Mouse (Mus musculus) central nervous system, embryonic 11.5 days (tissue): ENCODE measurements around the gene Ifi207. TPM values are rescaled to one million over a fixed set of nuclear protein-coding genes. Genes with fewer than 3 reads are reported as not detected.

Experiments
- polyA plus RNA-seq: library from polyadenylated mRNA; depleted of rRNA; stranded (reverse); fragments of >200 nt; gene quantifications from 2 replicates; pipeline ENCODE4 v1.2.3, GENCODE M21; 2012; rRNA removed

Gene Ifi207
- polyA plus RNA-seq = 0.54 and 0.88 TPM in 2 replicates

DNA sequence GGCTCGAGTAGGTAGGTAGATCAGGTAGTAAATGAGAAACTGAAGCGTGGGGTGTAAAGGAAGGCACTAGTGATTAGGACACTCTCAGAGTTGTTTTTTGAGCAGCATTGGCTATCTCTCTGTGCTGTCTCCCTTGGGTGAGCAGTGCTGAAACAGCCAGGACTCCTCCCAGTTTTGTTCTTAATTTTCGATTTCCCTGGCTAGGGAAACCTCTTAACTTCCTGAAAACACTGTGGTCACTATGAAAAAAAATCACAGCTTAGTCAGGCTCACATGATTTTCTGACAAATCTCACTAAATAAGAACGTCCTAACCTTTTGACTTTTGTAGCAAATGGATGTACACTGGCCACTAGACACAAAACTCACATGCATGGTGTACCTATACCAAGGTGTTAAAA lies at the start of gene Ifi207:
Gene Ifi207 (minus strand): TSS at position 92 of the 400 bp plus-strand sequence.

GRCm38 (mm10) chr1:173766848-173767617 lies 25.5 kb upstream of the Ifi207 start, which contains the start of gene Ifi204:
Gene Ifi204 (minus strand): TSS chr1:173766943.

GRCm38 (mm10) chr1:173673458-173674097 lies 68.0 kb downstream of the Ifi207 start, which contains the start of gene Ifi208:
Gene Ifi208 (plus strand): TSS chr1:173673675.

Other genes with a start within 250 kb of the Ifi207 start
- gene Ifi214, start 205.8 kb downstream of the Ifi207 start, polyA plus RNA-seq = not detected in 2 replicates
- not detected in 2 replicates for gene Ifi213, start 142.5 kb downstream of the Ifi207 start, polyA plus RNA-seq
- gene Ifi209, start 110.8 kb downstream of the Ifi207 start, polyA plus RNA-seq = 0.04 and 0.10 TPM in 2 replicates
- 0.02 TPM in 2 replicates for gene Ifi208, start 68.1 kb downstream of the Ifi207 start, polyA plus RNA-seq
- 0.83 and 1.1 TPM in 2 replicates for gene Ifi204, start 25.2 kb upstream of the Ifi207 start, polyA plus RNA-seq
- gene Ifi211, start 171.3 kb upstream of the Ifi207 start, polyA plus RNA-seq = 0.19 and 0.34 TPM in 2 replicates
- 0.39 and 0.40 TPM in 2 replicates for gene Mndal, start 200.7 kb upstream of the Ifi207 start, polyA plus RNA-seq
- 0.13 and 0.21 TPM in 2 replicates for gene Ifi203, start 200.9 kb upstream of the Ifi207 start, polyA plus RNA-seq
- gene Ifi202b, start 241.0 kb upstream of the Ifi207 start, polyA plus RNA-seq = not detected in 2 replicates